Mouse (Mus musculus): Measurements from ENCODE around the gene Vav2.

GRCm38 (mm10) chr2:27330446-27330845, 96.4 kb downstream of the Vav2 start:
- TF ChIP-seq MYOG (IDR thresholded peaks at IDR 0.05; ENCODE audit: control insufficient read depth, extremely low read depth, insufficient read length) (no peak), CTCF (IDR thresholded peaks at IDR 0.05; ENCODE audit: control insufficient read depth, insufficient read depth, insufficient read length) (no peak), MAX (IDR thresholded peaks at IDR 0.05) (no peak)
